Mouse (Mus musculus) left cerebral cortex, postnatal 4 days (tissue): ENCODE data around the gene Chpt1. TPM values are rescaled to one million over a fixed set of nuclear protein-coding genes. Genes with fewer than 3 reads are reported as not detected.
A peak's percentile ranks its signal among the peaks of the same experiment; 100 is the strongest.
"Not testable (repeated sequence)": the region's sequence is repeated elsewhere in the genome, so short reads cannot be mapped to it uniquely, and the experiment has no call there.

ENCODE experiments used
- DNase-seq: peaks from one replicate; pipeline ENCODE4 v3.0.0-alpha.2; 2022
- intact Hi-C: fragments of 180-260 bp; cut with DNase I; formaldehyde crosslinking; loops from one replicate; pipeline ENCODE4 v1.15.1; 2025
- total RNA-seq, 2 experiments: library from RNA; stranded (reverse); gene quantifications; 2 replicates each; pipeline ENCODE4 v1.2.3; 2021

The Chpt1 gene
- 10 to 100 TPM; 15.5 to 15.6 TPM for total RNA-seq

DNA sequence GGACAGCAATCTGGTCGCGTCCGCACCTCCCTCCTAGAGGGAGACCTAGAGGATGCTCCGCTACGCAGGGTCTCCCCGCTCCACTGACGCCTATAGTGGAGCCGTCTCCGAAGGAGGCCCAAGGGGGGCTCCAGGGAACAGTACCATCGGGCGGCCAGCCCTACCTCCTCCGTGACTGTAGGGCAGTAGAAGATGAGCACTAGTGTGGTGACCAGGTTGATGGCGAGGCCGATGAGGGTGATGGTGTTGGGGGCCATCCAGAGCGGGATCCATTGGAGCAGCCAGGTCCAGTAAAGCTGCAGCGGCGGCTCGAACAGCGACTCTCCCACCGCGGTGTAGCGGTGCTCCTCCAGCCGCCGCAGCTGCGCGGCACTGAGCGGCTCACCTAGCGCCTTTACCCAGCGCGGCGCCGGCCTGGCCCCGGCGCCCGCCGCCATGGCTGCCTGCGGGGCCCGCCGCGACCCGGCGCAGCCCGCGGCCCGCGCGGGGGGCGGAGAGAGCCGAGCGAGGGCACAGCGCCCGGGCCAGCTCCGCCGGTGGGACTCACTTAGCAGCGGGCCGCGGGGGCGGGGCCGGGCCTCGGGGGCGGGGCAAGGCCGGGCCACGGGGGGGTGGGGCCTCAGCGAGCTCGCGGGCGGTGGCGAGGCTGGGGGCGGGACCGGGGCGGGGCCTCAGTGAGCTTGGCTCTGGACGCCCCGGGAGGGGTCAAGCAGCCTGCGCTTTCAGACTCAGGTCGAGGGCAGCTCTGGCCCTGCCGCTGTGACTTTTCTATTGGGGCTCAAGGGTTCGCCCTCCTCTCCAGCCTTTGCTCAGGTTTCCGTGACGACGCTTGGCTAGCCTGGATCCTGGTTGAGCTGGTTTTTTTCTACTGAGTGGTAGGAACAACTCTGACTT, at the start of gene Chpt1:
TSS of gene Chpt1 (minus strand) at position 653 of the 894 bp plus-strand sequence.
- intact Hi-C loops, result loop anchor here (10.0 kb wide), 1 partner anchor 221 kb away; no protein-coding TSS in a partner anchor
- DNase-seq, result peak; percentile 92

DNA sequence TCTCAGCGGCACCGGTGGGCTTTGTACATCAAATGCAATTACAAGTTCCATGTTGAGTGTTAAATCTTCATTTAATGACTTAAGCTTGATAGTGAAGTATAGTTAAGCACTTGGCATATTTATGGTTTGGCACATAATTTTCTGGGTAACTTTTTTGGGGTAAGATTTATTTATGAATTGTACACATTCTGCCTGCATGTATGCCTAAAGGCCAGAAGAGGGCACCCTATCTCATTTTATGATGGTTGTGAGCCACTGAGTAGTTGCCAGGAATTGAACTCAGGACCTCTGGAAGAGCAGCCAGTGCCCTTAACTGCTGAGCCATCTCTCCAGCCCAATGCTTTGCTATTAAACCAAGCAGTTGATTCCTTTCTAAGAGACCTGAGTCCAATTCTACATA, 48.9 kb upstream of the Chpt1 start:
- intact Hi-C loops, result no loop called here
- DNase-seq, result no peak

DNA sequence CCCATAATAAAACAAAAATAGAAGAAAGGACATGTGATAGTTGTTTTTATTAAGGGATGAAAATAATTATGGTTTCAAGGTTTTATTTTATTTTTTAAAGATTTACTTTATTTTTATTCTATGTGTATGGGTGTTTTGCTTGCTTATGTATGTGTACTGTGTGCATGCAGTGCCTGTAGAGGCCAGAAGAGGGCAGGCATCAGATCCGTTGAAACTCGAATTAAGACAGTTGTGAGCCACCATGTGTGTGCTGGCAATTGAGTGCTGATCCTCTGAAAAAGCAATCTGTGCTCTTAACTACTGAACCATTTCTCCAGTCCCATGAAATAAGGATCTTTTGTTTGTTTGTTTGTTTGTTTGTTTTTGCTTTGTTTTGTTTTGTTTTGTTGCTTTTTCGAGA, 46.4 kb upstream of the Chpt1 start:
- DNase-seq, result no peak
- intact Hi-C loops, result no loop called here

DNA sequence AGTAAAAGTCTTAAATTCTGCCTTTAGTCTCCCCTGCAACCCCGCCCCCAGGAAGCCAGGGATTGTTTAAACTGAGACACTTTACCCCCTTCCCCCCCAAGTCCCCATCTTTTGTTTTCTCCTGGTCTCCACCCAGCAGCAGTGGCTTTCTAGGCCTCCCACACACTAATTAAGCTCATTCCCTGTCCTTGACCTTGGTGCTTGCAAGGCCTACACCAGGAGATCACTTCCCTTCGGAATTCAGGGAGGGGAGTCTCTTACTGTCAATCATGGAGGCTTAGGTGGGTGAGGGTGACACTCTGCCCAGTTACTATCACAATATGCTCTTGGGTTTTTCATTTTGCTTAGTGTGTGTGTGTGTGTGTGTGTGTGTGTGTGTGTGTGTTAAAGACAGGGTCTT, 43.8 kb upstream of the Chpt1 start:
- DNase-seq, result no peak
- intact Hi-C loops, result no loop called here

DNA sequence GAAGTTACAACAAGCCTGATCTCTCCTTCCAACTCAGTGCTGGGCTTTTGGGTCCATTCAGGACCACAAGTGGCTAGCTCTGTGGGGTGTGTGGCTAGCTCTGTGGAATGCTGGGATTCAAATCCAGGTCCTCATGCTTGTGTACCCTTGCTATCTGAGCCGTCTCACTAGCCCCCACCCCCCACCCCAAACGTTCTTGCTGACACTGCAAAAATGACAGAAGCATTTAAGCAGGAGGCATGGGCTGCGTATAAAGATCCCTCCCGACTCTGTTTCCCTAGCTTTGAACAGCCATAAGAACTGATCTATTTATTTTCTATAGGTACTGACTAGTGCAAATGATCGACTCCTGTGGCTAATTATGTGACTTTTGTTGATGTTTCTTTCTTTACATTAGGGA, 26.8 kb upstream of the Chpt1 start:
- no peak for DNase-seq
- intact Hi-C loops, result no loop called here

DNA sequence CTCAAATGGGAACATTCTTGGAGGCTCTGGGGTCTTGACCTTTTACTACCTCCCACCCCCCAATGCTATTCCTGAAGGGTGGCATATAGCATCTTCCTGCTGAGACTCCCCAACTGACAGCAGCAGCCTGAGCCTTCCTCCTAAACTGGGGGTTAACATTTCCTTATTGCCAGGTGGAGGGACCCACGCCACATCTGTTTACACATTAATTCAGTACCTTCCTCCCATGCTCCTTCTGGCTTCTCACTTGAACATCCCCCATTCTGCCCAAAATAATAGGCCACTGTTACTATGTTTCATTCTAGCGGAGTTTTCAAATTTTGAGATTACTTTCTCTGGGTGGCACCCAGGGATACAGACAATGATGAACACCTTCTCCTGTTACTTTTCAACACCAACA, 20.1 kb upstream of the Chpt1 start:
- intact Hi-C loops, result no loop called here
- no peak for DNase-seq

DNA sequence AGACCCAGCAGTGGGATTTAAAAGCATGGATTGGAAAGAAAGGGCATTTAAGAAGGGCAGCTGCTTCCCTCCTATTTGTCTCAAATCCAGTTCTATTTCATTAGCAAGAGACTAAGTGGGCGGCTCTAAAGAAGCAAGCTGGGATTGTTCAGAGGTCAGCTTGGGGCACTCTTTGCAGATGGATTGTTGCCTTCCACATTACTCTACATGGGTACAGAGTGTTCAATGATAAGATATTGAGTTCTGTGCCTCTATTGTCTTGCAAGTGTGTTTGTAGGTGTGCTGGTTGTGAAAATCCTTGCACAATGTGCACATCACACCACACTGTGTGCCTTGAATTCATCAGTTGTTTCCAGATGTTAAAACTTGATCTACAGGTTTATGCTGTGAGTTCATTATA, 19.3 kb upstream of the Chpt1 start:
- DNase-seq, result no peak
- intact Hi-C loops, result no loop called here

DNA sequence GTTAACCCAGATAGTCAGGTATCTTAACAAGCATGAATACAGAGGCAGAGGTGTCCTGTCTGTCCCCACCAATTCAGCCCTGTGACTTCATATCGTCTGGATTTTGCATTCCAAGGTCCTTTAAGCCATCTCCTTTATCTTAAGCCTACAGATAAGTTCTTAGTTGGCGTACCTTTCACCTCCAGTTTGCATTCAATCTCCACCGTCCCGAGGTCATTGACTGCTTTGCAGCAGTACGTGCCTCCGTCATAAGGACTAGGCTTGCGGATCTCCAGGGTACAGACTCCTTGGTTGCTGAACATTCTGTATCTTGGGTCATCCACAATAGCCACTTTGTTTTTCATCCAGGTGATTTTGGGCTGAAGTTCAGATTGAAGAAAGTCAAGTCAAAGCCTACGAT, 18.9 kb upstream of the Chpt1 start:
- DNase-seq, result no peak
- intact Hi-C loops, result no loop called here

DNA sequence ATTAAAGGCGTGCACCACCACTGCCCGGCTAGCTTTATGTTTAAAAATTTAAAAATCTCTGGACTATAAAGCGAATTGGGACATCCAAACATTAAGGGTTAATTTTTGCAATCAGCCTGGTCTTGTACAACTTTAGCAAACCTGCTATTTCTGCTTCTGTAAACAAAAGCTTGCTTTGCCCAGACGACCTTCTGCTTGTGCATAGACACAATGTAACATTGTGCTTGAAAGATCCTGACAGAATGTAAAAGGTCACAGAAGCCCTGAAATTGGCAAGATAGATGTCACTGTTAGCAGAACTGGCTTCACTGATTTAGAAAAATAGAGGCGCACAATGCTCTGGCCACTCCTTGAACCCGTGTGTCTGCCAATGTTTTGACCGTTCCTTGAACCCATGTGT, 11.2 kb upstream of the Chpt1 start:
- DNase-seq, intact Hi-C loops: not testable (repeated sequence)

DNA sequence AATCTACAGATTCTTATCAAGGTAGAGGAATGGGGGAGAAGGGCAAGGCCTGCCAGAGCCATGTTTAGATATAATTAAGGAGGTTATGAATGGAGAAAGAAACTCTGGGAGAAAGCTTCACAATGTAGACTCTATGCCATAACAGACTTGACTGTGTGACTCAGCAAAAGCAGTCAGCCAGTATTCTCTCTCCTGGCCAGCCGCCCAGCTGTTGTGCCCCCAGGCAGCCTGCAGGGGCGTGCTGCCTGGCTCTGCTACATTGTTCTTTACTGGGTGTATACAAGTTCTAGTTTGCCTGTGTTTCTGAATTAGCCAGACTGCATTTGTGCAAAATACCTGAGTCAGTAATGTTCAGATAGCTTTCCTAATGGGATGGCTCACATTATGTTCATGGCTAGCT, 10.6 kb upstream of the Chpt1 start:
- peak; percentile 69 for DNase-seq
- intact Hi-C loops, result no loop called here

DNA sequence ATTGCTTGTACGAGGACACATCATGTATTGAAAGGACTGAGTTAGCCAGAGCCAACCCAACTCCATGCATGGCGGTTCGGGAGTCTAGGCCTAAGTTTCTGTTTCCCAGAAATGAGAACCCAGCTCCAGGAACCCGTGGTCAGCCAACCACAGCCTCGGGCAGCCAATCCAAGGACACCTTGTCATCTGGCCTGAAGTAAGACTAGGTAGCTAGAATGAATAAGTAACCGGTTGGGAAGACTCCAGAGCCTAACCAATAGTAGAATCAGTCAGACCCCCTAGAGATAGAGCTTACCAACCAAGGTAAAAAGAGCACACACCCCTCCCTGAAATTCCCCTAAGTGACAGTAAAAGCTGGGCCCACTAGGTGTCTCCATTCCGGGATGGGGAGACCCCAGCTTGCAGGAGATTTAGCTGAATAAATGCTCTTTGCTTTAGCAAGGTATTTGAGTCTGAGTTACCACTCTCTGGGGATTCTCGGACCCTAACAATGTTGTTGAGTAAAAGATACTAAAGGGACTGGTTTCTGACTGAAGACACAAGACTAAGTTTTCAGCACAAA, 9.8 kb upstream of the Chpt1 start:
- no peak for DNase-seq
- intact Hi-C loops, result no loop called here

DNA sequence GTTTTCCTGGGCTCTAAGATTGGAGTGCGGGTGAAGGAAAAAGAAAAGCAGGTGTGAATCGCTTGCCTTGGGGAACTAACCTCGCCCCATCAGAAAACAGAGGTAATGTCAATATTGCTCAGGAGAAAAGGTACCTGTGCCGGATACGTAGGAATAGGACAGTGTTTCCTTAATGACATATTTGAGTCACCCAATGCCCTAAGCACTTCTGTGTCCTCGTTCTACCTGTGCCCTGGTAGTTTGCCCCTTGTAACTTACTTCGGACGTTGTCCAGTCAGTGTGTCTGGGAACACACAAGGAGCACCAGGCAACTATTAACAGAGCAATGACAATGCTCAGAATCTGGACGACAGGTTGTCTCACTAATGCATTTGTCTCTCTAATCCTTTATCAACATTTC, 7.5 kb upstream of the Chpt1 start:
- intact Hi-C loops, result no loop called here
- no peak for DNase-seq

DNA sequence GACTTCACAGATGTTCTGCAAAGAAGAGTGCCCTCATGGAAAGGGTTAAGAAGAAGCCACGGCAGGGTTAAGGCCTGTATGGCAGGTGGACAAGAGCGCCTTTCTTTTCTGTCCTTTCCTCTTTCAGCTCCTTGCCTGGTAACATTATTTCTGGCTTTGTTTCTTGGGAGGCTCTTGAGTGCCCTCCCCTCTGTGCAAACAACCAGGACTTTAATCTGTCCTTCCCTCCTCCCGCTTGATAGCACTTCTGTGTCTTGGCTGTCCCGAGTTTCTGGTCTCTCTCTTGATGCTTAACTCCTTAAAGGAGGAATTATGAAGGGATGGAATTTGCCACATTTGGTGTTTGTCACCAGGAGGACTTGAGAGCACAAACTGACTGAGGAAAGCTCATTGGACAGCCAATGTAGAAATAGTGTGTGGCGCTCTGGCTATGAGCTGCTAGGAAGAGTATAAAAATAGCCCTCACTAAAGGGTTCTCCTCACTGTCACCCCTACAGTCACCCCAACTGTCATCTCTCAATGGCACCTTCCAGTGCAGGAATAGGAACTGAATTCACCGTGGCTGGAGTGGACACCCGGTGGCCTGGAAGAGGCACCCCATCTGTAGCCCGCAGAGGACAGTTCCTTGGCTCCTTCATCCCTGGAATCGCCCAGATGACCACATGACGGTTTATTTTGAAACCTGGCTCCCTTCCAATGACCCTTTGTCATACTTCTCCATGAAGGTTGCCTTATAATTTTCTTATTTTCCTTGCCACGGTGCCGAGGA, 6.8 kb upstream of the Chpt1 start:
- intact Hi-C loops, result no loop called here
- no peak for DNase-seq

DNA sequence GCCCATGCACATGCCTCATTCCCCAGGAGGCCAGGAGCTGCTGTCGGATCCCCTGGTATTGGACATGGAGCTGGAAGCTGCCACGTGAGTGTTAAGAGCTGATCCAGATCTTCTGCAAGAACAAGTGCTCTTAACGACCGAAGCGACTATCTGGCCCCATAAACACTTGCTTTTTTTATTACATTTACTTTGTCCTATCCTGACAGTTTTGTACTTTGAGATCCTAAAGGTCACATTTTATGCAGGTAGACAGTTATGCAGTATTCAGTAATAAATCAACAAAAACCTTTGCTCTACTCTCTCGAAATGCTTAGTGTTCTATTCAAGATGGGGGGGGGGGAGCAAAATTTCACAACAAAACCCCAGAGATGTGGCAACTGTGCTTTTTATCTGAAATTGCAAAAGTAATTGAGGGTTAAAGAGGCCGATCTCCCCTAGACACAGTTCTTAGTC, 3.8 kb upstream of the Chpt1 start:
- no peak for DNase-seq
- intact Hi-C loops, result loop anchor here (10.0 kb wide), 1 partner anchor 217 kb away; no protein-coding TSS in a partner anchor

DNA sequence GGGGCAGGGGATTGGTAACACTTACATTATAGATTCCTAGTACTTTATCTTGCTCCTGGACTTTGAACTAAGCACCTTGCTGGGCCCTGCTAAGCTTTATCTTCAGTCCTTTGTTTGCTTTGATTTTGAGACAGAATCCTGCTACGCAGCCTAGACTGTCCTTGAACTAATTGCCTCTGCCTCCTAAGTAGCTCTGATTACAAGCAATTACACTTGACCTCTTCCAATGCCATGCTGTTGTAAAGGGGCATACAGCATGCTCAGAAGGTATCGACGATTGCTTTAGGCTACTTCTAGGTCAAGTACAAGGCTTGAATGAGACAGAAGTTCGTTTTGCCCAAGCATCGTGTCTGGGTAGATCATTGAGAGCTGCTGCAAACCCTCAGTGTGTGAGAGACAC, 1.4 kb upstream of the Chpt1 start:
- no peak for DNase-seq
- intact Hi-C loops, result loop anchor here (10.0 kb wide), 1 partner anchor 220 kb away; no protein-coding TSS in a partner anchor

DNA sequence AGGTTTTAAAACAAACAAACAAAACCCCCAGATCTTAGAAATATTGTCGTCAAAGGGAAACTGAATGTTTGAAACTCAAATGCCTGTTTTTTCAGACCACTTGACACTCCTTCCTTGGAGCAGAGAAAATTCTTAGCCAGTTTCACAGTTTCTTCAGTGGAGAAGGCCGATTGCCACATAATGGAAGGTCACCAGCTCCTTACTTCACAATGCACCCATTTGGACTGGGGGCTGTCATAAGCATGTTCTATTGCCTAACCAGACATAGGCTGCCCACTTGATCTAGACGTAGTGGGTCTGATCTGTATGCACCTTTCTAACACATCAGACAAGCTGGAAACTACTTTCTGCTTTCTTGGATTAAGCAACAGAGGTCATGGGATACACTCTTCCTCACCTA, 608 bp upstream of the Chpt1 start:
- no peak for DNase-seq
- intact Hi-C loops, result loop anchor here (10.0 kb wide), 1 partner anchor 220 kb away; no protein-coding TSS in a partner anchor

DNA sequence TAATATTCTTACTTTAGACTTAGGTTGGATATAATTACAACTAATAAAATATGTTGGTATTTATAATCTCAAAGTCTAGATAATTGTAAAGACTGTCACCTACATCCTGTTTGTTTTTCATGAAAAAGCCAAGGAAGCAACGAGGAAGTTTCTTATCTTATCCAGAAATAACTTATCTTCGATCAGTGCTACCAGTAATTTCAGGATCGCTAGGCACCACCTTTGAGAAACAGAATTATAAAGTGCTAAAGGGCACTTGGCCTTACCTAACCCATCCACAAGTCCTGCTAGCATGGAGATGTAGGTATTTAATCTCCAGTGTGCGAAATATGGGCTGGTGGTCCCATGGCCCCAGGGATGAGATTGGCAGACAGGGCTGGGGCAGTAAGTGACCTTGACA, 954 bp downstream of the Chpt1 start:
- intact Hi-C loops, result loop anchor here (10.0 kb wide), 1 partner anchor 222 kb away; no protein-coding TSS in a partner anchor
- no peak for DNase-seq

DNA sequence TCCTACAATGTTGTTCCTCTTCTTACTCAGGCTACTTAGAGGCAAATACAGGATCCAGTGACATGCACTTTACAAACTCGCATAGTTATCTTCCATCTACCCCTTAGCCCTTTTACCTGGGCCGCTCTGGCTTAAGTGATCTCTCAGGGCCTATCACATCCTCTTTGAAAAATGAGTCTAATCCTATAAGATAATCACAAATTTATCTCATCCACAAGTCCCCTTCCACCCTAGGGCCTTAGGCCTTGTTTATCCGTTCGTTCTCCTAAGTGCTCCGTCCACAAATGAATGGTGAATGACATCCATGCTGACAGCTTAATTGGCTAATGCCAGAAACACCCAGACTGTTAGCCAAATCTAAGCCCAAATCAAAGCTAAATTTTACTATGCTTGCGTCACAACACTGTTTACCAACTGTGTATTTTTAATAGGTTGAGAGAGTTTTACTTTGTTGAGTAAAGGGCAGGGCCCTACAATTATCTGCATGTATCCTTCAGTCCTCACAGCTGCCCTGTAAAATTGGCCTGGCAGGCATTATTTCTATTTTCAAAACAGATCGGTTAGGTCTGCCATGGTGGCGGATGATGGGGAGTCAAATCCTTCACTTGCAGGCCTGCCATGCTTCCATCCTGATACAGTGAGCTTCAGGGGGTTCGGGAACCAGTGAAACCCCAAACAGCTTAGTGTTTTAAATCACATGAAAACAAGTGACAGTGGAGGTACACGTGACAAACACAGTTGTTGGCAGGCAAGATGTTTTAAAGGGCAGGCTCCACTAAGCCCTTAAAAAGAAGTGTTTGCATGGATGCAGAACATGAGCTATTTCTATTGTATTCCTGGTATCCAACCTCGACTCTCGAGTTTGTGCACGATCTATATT, 1.7 kb downstream of the Chpt1 start:
- intact Hi-C loops, result loop anchor here (10.0 kb wide), 1 partner anchor 223 kb away; no protein-coding TSS in a partner anchor
- DNase-seq, result no peak

DNA sequence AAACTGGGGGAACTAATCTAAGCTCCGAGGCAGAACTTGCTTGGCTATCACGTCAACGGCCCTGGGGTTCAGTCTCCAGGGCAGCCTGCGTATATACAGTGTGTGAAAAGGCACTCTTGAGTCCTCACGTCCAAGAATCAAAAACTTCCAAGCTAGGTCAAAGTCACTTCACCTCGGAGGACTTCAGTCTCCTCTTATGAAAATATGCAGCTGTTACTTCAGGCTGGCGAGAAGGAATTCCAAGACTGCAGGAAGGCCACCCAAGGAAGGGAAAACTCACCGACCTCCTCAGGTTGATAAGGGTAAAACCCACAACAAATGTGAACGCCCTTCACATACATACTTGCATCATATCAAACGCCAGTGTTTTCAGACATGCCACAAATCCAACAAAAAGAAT, 2.5 kb downstream of the Chpt1 start:
- intact Hi-C loops, result loop anchor here (10.0 kb wide), 1 partner anchor 223 kb away; no protein-coding TSS in a partner anchor
- DNase-seq, result no peak

DNA sequence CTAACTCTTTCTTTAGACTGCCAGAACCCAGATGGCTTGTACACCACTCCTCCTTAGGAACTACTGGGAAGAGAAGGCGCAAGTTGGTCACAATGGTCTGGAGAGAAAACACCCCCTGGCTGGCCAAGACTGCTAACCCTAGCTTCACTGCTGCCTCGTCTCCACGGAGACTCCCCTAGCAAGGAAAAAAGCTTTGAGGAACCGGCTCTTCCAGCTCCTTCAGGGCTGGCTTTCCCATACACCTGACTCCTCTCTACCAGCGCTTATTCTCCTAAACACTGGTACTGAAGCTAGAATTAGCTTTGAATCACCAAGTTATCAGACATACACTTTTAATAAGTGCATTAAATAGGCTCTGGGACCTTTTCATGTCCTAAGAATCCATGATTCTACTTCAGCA, 3.9 kb downstream of the Chpt1 start:
- no peak for DNase-seq
- intact Hi-C loops, result loop anchor here (10.0 kb wide), 1 partner anchor 225 kb away; no protein-coding TSS in a partner anchor
